Mouse (Mus musculus) CH12.LX (cell line): ENCODE measurements around the gene Tcp1. TPM values are rescaled to one million over a fixed set of nuclear protein-coding genes. Genes with fewer than 3 reads are reported as not detected.

Source experiments
- DNase-seq: peaks from one replicate; pipeline ENCODE4 v3.0.0-alpha.2; 2013; ENCODE audit errors: extremely low read depth
- H3K27ac ChIP-seq: 2 replicates; pipeline ENCODE4 v1.5.1; 2012; ENCODE audit warnings: low read depth, mild to moderate bottlenecking, control low read depth, moderate library complexity; ENCODE audit not compliant: insufficient read depth
- H3K27me3 ChIP-seq: replicated peaks from 2 replicates; pipeline ENCODE3; 2012; ENCODE audit warnings: inconsistent platforms
- H3K36me3 ChIP-seq, 2 experiments: replicated peaks in 1 of 2; 2 replicates each; pipeline versions ENCODE3 to v1.6.1; 2012; ENCODE audit warnings: inconsistent platforms in 1 of 2, low read length in 1 of 2, mild to moderate bottlenecking in 1 of 2, mixed read lengths in 1 of 2, moderate library complexity in 1 of 2; ENCODE audit not compliant: control insufficient read depth in 1 of 2, insufficient read depth in 1 of 2
- H3K4me1 ChIP-seq, 2 experiments: 2 replicates each; pipeline ENCODE4 v1.6.1; 2012; ENCODE audit warnings: inconsistent platforms in 1 of 2, moderate library complexity in 1 of 2; ENCODE audit not compliant: insufficient read depth in 2 of 2, control insufficient read depth in 1 of 2
- H3K4me2 ChIP-seq: 2 replicates; pipeline ENCODE4 v1.6.1; 2012; ENCODE audit warnings: low read depth, mild to moderate bottlenecking, control low read depth; ENCODE audit not compliant: poor library complexity, insufficient read depth, severe bottlenecking
- H3K4me3 ChIP-seq, 3 experiments: fragments of 150-350 bp in 1 of 3; sonication (generic) in 1 of 3; replicated peaks in 1 of 3; 2 replicates each; pipeline versions ENCODE3 to v1.5.1; 2011 to 2012; ENCODE audit warnings: low read depth in 2 of 3, low read length in 2 of 3, mild to moderate bottlenecking in 2 of 3, moderate library complexity in 2 of 3, control low read depth in 1 of 3, improper control_type of control experiment in 1 of 3, inconsistent platforms in 1 of 3, mixed read lengths in 1 of 3; ENCODE audit not compliant: poor library complexity in 1 of 3
- H3K79me2 ChIP-seq: replicated peaks from 2 replicates; pipeline ENCODE4 v1.6.1; 2012; ENCODE audit warnings: mild to moderate bottlenecking, moderate library complexity; ENCODE audit not compliant: control insufficient read depth, poor library complexity, insufficient read depth, severe bottlenecking; ENCODE audit errors: extremely low read depth
- H3K9ac ChIP-seq: 2 replicates; pipeline ENCODE4 v1.6.1; 2012; ENCODE audit warnings: low read depth, mild to moderate bottlenecking, control low read depth, moderate library complexity; ENCODE audit not compliant: insufficient read depth
- H3K9me3 ChIP-seq: replicated peaks from 2 replicates; pipeline ENCODE3; 2012; ENCODE audit warnings: low read length, inconsistent platforms, mixed read lengths
- BHLHE40 ChIP-seq: IDR thresholded peaks from 2 replicates; pipeline ENCODE4 v1.6.1; 2011; ENCODE audit warnings: mild to moderate bottlenecking, low read depth, low read length, improper control_type of control experiment
- CHD2 ChIP-seq: IDR thresholded peaks from 2 replicates; pipeline ENCODE4 v1.6.1; 2011; ENCODE audit warnings: low read length, improper control_type of control experiment
- E2F4 ChIP-seq: IDR thresholded peaks from 2 replicates; pipeline ENCODE4 v1.6.1; 2011; ENCODE audit warnings: low read depth, low read length, improper control_type of control experiment; ENCODE audit not compliant: insufficient replicate concordance
- ELF1 ChIP-seq: IDR thresholded peaks from 2 replicates; pipeline ENCODE4 v1.6.1; 2014; ENCODE audit warnings: low read depth, mild to moderate bottlenecking, inconsistent platforms, low read length, improper control_type of control experiment
- EP300 ChIP-seq: IDR thresholded peaks from 2 replicates; pipeline ENCODE4 v1.6.1; 2011; ENCODE audit warnings: low read length, improper control_type of control experiment
- HCFC1 ChIP-seq: IDR thresholded peaks from 2 replicates; pipeline ENCODE4 v1.6.1; 2012; ENCODE audit warnings: low read depth, mild to moderate bottlenecking, inconsistent platforms, low read length, improper control_type of control experiment
- IRF4 ChIP-seq: IDR thresholded peaks from 2 replicates; pipeline ENCODE4 v1.6.1; 2014; ENCODE audit warnings: low read depth, mild to moderate bottlenecking, inconsistent platforms, low read length, improper control_type of control experiment
- JUND ChIP-seq: conservative IDR thresholded peaks from 2 replicates; pipeline ENCODE4 v1.6.1; 2011; ENCODE audit warnings: low read depth, low read length, improper control_type of control experiment
- KAT2A ChIP-seq: IDR thresholded peaks from 2 replicates; pipeline ENCODE4 v1.6.1; 2012; ENCODE audit warnings: low read length, improper control_type of control experiment, inconsistent platforms; ENCODE audit not compliant: insufficient replicate concordance
- MAX ChIP-seq: IDR thresholded peaks from 2 replicates; pipeline ENCODE4 v1.6.1; 2011; ENCODE audit warnings: low read length, improper control_type of control experiment
- MAZ ChIP-seq: IDR thresholded peaks from 2 replicates; pipeline ENCODE4 v1.6.1; 2012; ENCODE audit warnings: low read depth, mild to moderate bottlenecking, inconsistent platforms, low read length, improper control_type of control experiment, moderate library complexity
- MEF2A ChIP-seq: IDR thresholded peaks from 2 replicates; pipeline ENCODE4 v1.6.1; 2014; ENCODE audit warnings: low read depth, mild to moderate bottlenecking, inconsistent platforms, low read length, improper control_type of control experiment, borderline replicate concordance
- MXI1 ChIP-seq: IDR thresholded peaks from 2 replicates; pipeline ENCODE4 v1.6.1; 2011; ENCODE audit warnings: mild to moderate bottlenecking, low read depth, low read length, improper control_type of control experiment
- MYC ChIP-seq: IDR thresholded peaks from 2 replicates; pipeline ENCODE4 v1.6.1; 2011; ENCODE audit warnings: low read depth, mild to moderate bottlenecking, improper control_type of control experiment, low read length
- NELFE ChIP-seq: IDR thresholded peaks from 2 replicates; pipeline ENCODE4 v1.6.1; 2011; ENCODE audit warnings: low read depth, low read length, improper control_type of control experiment
- NRF1 ChIP-seq: IDR thresholded peaks from 2 replicates; pipeline ENCODE4 v1.6.1; 2014; ENCODE audit warnings: low read depth, mild to moderate bottlenecking, inconsistent platforms, low read length, improper control_type of control experiment, moderate library complexity
- POLR2A ChIP-seq: IDR thresholded peaks from 2 replicates; pipeline ENCODE4 v1.6.1; 2011; ENCODE audit warnings: low read depth, mild to moderate bottlenecking, improper control_type of control experiment, low read length
- POLR2AphosphoS2 ChIP-seq: IDR thresholded peaks from 2 replicates; pipeline ENCODE4 v1.6.1; 2011; ENCODE audit warnings: low read depth, low read length, improper control_type of control experiment
- RCOR1 ChIP-seq: conservative IDR thresholded peaks from 2 replicates; pipeline ENCODE4 v1.6.1; 2012; ENCODE audit warnings: low read depth, mild to moderate bottlenecking, inconsistent platforms, low read length, improper control_type of control experiment
- SIN3A ChIP-seq: IDR thresholded peaks from 2 replicates; pipeline ENCODE4 v1.6.1; 2012; ENCODE audit warnings: low read length, improper control_type of control experiment, inconsistent platforms
- SMC3 ChIP-seq: IDR thresholded peaks from 2 replicates; pipeline ENCODE4 v1.6.1; 2011; ENCODE audit warnings: low read depth, low read length, improper control_type of control experiment
- TBP ChIP-seq: conservative IDR thresholded peaks from 2 replicates; pipeline ENCODE4 v1.6.1; 2011; ENCODE audit warnings: low read depth, low read length, improper control_type of control experiment
- TCF12 ChIP-seq: IDR thresholded peaks from 2 replicates; pipeline ENCODE4 v1.6.1; 2014; ENCODE audit warnings: low read depth, mild to moderate bottlenecking, inconsistent platforms, low read length, improper control_type of control experiment
- ZMIZ1 ChIP-seq: IDR thresholded peaks from 2 replicates; pipeline ENCODE4 v1.6.1; 2012; ENCODE audit warnings: low read depth, mild to moderate bottlenecking, inconsistent platforms, low read length, improper control_type of control experiment
- dilution Hi-C: fragments of 300-500 bp; cut with MboI; formaldehyde crosslinking; loops from 2 replicates; pipeline ENCODE4 v1.14.3; 2020; ENCODE audit warnings: low sequenced_read_pairs; ENCODE audit not compliant: extremely low pct_unique_long_range_greater_than_20kb, extremely low pct_ligation_motif_present
- in situ Hi-C: fragments of 300-500 bp; cut with MboI; formaldehyde crosslinking; loops from 3 replicates; pipeline ENCODE4 v1.14.3; 2019; ENCODE audit warnings: low sequenced_read_pairs, low pct_ligation_motif_present, low pct_unique_long_range_greater_than_20kb, mixed read lengths
- polyA plus RNA-seq: library from polyadenylated mRNA; unstranded; fragments of >175 nt; gene quantifications from 2 replicates; pipeline ENCODE4 v1.2.1, GENCODE M21; 2012; ENCODE audit warnings: low read depth; ENCODE audit not compliant: insufficient read length
- total RNA-seq, 2 experiments: library from RNA; depleted of rRNA; stranded (reverse); fragments of 300-350 nt in 1 of 2; fragments of >200 nt in 1 of 2; gene quantifications; 2 replicates each; pipeline ENCODE4 v1.2.3; 2012 to 2014

The Tcp1 gene
- total and polyA plus RNA-seq, 3 experiments, result 560 to 951 (median 569) TPM

DNA sequence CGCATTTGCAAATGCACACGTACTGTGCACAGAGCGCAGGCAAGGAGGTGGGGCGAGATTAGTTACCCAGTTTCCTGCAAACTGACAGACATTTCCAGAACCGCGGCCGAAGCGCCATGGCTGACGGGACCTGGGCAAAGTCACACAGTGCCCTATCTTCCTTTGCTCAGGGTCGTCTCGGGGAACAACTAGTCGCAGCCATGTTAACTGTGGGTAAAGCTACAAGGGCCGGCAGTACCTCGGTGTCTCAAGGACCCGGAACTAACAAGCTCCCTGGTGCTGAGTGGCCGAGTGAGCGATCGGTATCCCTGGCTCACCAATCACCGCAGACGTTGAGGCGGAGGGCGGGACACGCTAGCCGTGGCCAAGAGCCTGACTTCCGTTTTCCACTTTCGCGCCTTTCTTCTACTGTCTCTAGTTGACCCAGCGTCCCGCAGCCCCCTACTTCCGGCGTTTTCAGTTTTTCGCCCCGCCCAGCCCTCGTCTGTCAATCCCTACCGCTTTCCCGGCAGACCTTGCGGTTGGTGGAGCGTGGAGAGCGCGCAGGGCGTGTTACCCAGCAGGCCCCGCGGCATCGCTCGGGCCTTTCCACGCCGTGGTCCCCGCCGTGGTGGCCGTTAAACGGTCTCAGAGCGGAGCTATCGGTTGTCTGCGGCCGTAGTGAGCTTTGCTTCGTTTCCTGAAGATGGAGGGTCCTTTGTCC is 531 bp downstream of the Tcp1 start, which contains the start of gene Mrpl18:
TSS of gene Mrpl18 (minus strand) at position 465 of the 703 bp plus-strand sequence.
- Histone ChIP-seq H3K4me2 (peak within 1 kb of the TSS; percentile 80), H3K4me1 (peaks cover 3 to 47% of the 10 kb centered on the region in 2 experiments; a peak in 3 of 4 replicates), H3K9me3 (no peaks in the 10 kb centered on the region), H3K27ac (peak within 1 kb of the TSS; percentile 72), H3K4me3 (peak within 1 kb of the TSS; percentile 90 to 98 (median 94)), H3K36me3 (peaks cover 38 to 57% of the 10 kb centered on the region in 2 experiments), H3K79me2 (peaks cover 59% of the 10 kb centered on the region), H3K9ac (peak within 1 kb of the TSS; percentile 92), H3K27me3 (no peaks in the 10 kb centered on the region)
- TF ChIP-seq TBP, result peak; percentile 68; the same call in 1 of the 2 replicates
- peak; percentile 4; the same call in 1 of the 2 replicates for TF ChIP-seq MEF2A
- TF ChIP-seq RCOR1, result no peak
- no peak for TF ChIP-seq SMC3
- TF ChIP-seq CHD2, result peak; percentile 94
- TF ChIP-seq MXI1, result peak; percentile 94
- peak; percentile 95 for TF ChIP-seq POLR2A
- TF ChIP-seq MAX, result peak; percentile 87; the same call in 1 of the 2 replicates
- TF ChIP-seq POLR2AphosphoS2, result peak; percentile 78; the same call in 1 of the 2 replicates
- peak; percentile 17; the same call in 1 of the 2 replicates for TF ChIP-seq IRF4
- TF ChIP-seq E2F4, result peak; percentile 99
- TF ChIP-seq HCFC1, result peak; percentile 88
- TF ChIP-seq ELF1, result peak; percentile 98
- TF ChIP-seq MAZ, result peak; percentile 26; the same call in 1 of the 2 replicates
- TF ChIP-seq NRF1, result peak; percentile 48
- TF ChIP-seq ZMIZ1, result peak; percentile 93
- no peak for TF ChIP-seq BHLHE40
- TF ChIP-seq TCF12, result peak; percentile 40
- no peak for TF ChIP-seq EP300
- no peak for TF ChIP-seq JUND
- TF ChIP-seq SIN3A, result peak; percentile 70
- peak; percentile 61; the same call in 1 of the 2 replicates for TF ChIP-seq MYC
- TF ChIP-seq KAT2A, result peak; percentile 89; the same call in 1 of the 2 replicates
- peak; percentile 92 for TF ChIP-seq NELFE
- peak; percentile 99 for DNase-seq
- in situ Hi-C loops, result loop anchor here (5.0 kb wide), 1 partner anchor 34 kb away; no protein-coding TSS in a partner anchor
- dilution Hi-C loops, result no loop called here
